Mouse (Mus musculus) CH12.LX (cell line): Measurements from ENCODE around the gene Spg11. TPM values are rescaled to one million over a fixed set of nuclear protein-coding genes. Genes with fewer than 3 reads are reported as not detected.

Experiments
- DNase-seq: peaks from one replicate; pipeline ENCODE4 v3.0.0-alpha.2; 2013; ENCODE audit errors: extremely low read depth
- H3K27ac ChIP-seq: 2 replicates; pipeline ENCODE4 v1.5.1; 2012; ENCODE audit warnings: low read depth, mild to moderate bottlenecking, control low read depth, moderate library complexity; ENCODE audit not compliant: insufficient read depth
- H3K27me3 ChIP-seq: replicated peaks from 2 replicates; pipeline ENCODE3; 2012; ENCODE audit warnings: inconsistent platforms
- H3K36me3 ChIP-seq, 2 experiments: replicated peaks in 1 of 2; 2 replicates each; pipeline versions ENCODE3 to v1.6.1; 2012; ENCODE audit warnings: inconsistent platforms in 1 of 2, low read length in 1 of 2, mild to moderate bottlenecking in 1 of 2, mixed read lengths in 1 of 2, moderate library complexity in 1 of 2; ENCODE audit not compliant: control insufficient read depth in 1 of 2, insufficient read depth in 1 of 2
- H3K4me1 ChIP-seq, 2 experiments: 2 replicates each; pipeline ENCODE4 v1.6.1; 2012; ENCODE audit warnings: inconsistent platforms in 1 of 2, moderate library complexity in 1 of 2; ENCODE audit not compliant: insufficient read depth in 2 of 2, control insufficient read depth in 1 of 2
- H3K4me2 ChIP-seq: 2 replicates; pipeline ENCODE4 v1.6.1; 2012; ENCODE audit warnings: low read depth, mild to moderate bottlenecking, control low read depth; ENCODE audit not compliant: poor library complexity, insufficient read depth, severe bottlenecking
- H3K4me3 ChIP-seq, 3 experiments: fragments of 150-350 bp in 1 of 3; sonication (generic) in 1 of 3; replicated peaks in 1 of 3; 2 replicates each; pipeline versions ENCODE3 to v1.5.1; 2011 to 2012; ENCODE audit warnings: low read depth in 2 of 3, low read length in 2 of 3, mild to moderate bottlenecking in 2 of 3, moderate library complexity in 2 of 3, control low read depth in 1 of 3, improper control_type of control experiment in 1 of 3, inconsistent platforms in 1 of 3, mixed read lengths in 1 of 3; ENCODE audit not compliant: poor library complexity in 1 of 3
- H3K79me2 ChIP-seq: replicated peaks from 2 replicates; pipeline ENCODE4 v1.6.1; 2012; ENCODE audit warnings: mild to moderate bottlenecking, moderate library complexity; ENCODE audit not compliant: control insufficient read depth, poor library complexity, insufficient read depth, severe bottlenecking; ENCODE audit errors: extremely low read depth
- H3K9ac ChIP-seq: 2 replicates; pipeline ENCODE4 v1.6.1; 2012; ENCODE audit warnings: low read depth, mild to moderate bottlenecking, control low read depth, moderate library complexity; ENCODE audit not compliant: insufficient read depth
- H3K9me3 ChIP-seq: replicated peaks from 2 replicates; pipeline ENCODE3; 2012; ENCODE audit warnings: low read length, inconsistent platforms, mixed read lengths
- CHD1 ChIP-seq: IDR thresholded peaks from 2 replicates; pipeline ENCODE4 v1.6.1; 2012; ENCODE audit warnings: low read depth, low read length, improper control_type of control experiment, inconsistent platforms
- CHD2 ChIP-seq: IDR thresholded peaks from 2 replicates; pipeline ENCODE4 v1.6.1; 2011; ENCODE audit warnings: low read length, improper control_type of control experiment
- EP300 ChIP-seq: IDR thresholded peaks from 2 replicates; pipeline ENCODE4 v1.6.1; 2011; ENCODE audit warnings: low read length, improper control_type of control experiment
- ETS1 ChIP-seq: conservative IDR thresholded peaks from 2 replicates; pipeline ENCODE4 v1.6.1; 2012; ENCODE audit warnings: low read depth, mild to moderate bottlenecking, inconsistent platforms, low read length, improper control_type of control experiment, moderate library complexity
- GABPA ChIP-seq: IDR thresholded peaks from 2 replicates; pipeline ENCODE4 v1.6.1; 2012; ENCODE audit warnings: low read depth, low read length, improper control_type of control experiment, inconsistent platforms; ENCODE audit not compliant: insufficient replicate concordance
- MAFK ChIP-seq: IDR thresholded peaks from 2 replicates; pipeline ENCODE4 v1.6.1; 2011; ENCODE audit warnings: low read length, improper control_type of control experiment; ENCODE audit not compliant: insufficient replicate concordance
- MAX ChIP-seq: IDR thresholded peaks from 2 replicates; pipeline ENCODE4 v1.6.1; 2011; ENCODE audit warnings: low read length, improper control_type of control experiment
- NELFE ChIP-seq: IDR thresholded peaks from 2 replicates; pipeline ENCODE4 v1.6.1; 2011; ENCODE audit warnings: low read depth, low read length, improper control_type of control experiment
- POLR2AphosphoS2 ChIP-seq: IDR thresholded peaks from 2 replicates; pipeline ENCODE4 v1.6.1; 2011; ENCODE audit warnings: low read depth, low read length, improper control_type of control experiment
- USF1 ChIP-seq: IDR thresholded peaks from 2 replicates; pipeline ENCODE4 v1.6.1; 2014; ENCODE audit warnings: low read depth, mild to moderate bottlenecking, inconsistent platforms, low read length, improper control_type of control experiment
- ZMIZ1 ChIP-seq: IDR thresholded peaks from 2 replicates; pipeline ENCODE4 v1.6.1; 2012; ENCODE audit warnings: low read depth, mild to moderate bottlenecking, inconsistent platforms, low read length, improper control_type of control experiment
- dilution Hi-C: fragments of 300-500 bp; cut with MboI; formaldehyde crosslinking; loops from 2 replicates; pipeline ENCODE4 v1.14.3; 2020; ENCODE audit warnings: low sequenced_read_pairs; ENCODE audit not compliant: extremely low pct_unique_long_range_greater_than_20kb, extremely low pct_ligation_motif_present
- in situ Hi-C: fragments of 300-500 bp; cut with MboI; formaldehyde crosslinking; loops from 3 replicates; pipeline ENCODE4 v1.14.3; 2019; ENCODE audit warnings: low sequenced_read_pairs, low pct_ligation_motif_present, low pct_unique_long_range_greater_than_20kb, mixed read lengths
- polyA plus RNA-seq: library from polyadenylated mRNA; unstranded; fragments of >175 nt; gene quantifications from 2 replicates; pipeline ENCODE4 v1.2.1, GENCODE M21; 2012; ENCODE audit warnings: low read depth; ENCODE audit not compliant: insufficient read length
- total RNA-seq, 2 experiments: library from RNA; depleted of rRNA; stranded (reverse); fragments of 300-350 nt in 1 of 2; fragments of >200 nt in 1 of 2; gene quantifications; 2 replicates each; pipeline ENCODE4 v1.2.3; 2012 to 2014

Spg11 gene
- total and polyA plus RNA-seq, 3 experiments, result 7.5 to 11.4 (median 10.7) TPM

- Histone ChIP-seq H3K36me3 (peaks cover 10 to 30% of the 10 kb centered on the region in 2 experiments), H3K4me3 (no peak overlapping the region), H3K4me1 (peaks cover 0 to 31% of the 10 kb centered on the region in 2 experiments; a peak in 2 of 4 replicates), H3K27ac (no peak overlapping the region), H3K79me2 (no peaks in the 10 kb centered on the region), H3K9me3 (no peaks in the 10 kb centered on the region), H3K4me2 (no peak overlapping the region), H3K9ac (no peak overlapping the region), H3K27me3 (no peaks in the 10 kb centered on the region)
- DNase-seq, result no peak
- in situ Hi-C loops (no loop called here), dilution Hi-C loops (no loop called here)
- TF ChIP-seq ZMIZ1 (no peak), MAX (no peak), EP300 (no peak), POLR2AphosphoS2 (no peak), GABPA (no peak), USF1 (no peak), MAFK (no peak), NELFE (no peak), CHD1 (no peak), ETS1 (no peak), CHD2 (no peak)
These were observed 109.4 kb downstream of the Spg11 start for GRCm38 (mm10) chr2:122008832-122009231.

Other genes starting within 250 kb of the Spg11 start
- 28.5 and 30.8 TPM in 2 replicates for gene Ctdspl2, start 162.4 kb downstream of the Spg11 start, total RNA-seq (2012; rRNA removed)
- 55.8 and 57.1 TPM in 2 replicates for gene Ctdspl2, start 162.4 kb downstream of the Spg11 start, total RNA-seq (2014; rRNA removed)
- gene Ctdspl2, start 162.4 kb downstream of the Spg11 start, polyA plus RNA-seq, result 23.2 and 24.0 TPM in 2 replicates
- gene Mageb3, start 162.3 kb downstream of the Spg11 start, total RNA-seq (2012; rRNA removed), result 0.04 TPM in 1 of 2 replicates, not detected in the other
- not detected in 2 replicates for gene Mageb3, start 162.3 kb downstream of the Spg11 start, total RNA-seq (2014; rRNA removed)
- not detected in 2 replicates for gene Mageb3, start 162.3 kb downstream of the Spg11 start, polyA plus RNA-seq
- 20.1 and 27.9 TPM in 2 replicates for gene Eif3j1, start 89.8 kb downstream of the Spg11 start, total RNA-seq (2012; rRNA removed)
- gene Eif3j1, start 89.8 kb downstream of the Spg11 start, total RNA-seq (2014; rRNA removed), result 40.1 and 40.5 TPM in 2 replicates
- gene Eif3j1, start 89.8 kb downstream of the Spg11 start, polyA plus RNA-seq, result 26.3 and 27.9 TPM in 2 replicates
- gene B2m, start 29.3 kb upstream of the Spg11 start, total RNA-seq (2012; rRNA removed), result 1,479 and 1,509 TPM in 2 replicates
- gene B2m, start 29.3 kb upstream of the Spg11 start, total RNA-seq (2014; rRNA removed), result 1,782 and 1,954 TPM in 2 replicates
- 1,919 and 2,234 TPM in 2 replicates for gene B2m, start 29.3 kb upstream of the Spg11 start, polyA plus RNA-seq
- gene Trim69, start 42.3 kb upstream of the Spg11 start, total RNA-seq (2012; rRNA removed), result 0.08 and 0.13 TPM in 2 replicates
- gene Trim69, start 42.3 kb upstream of the Spg11 start, total RNA-seq (2014; rRNA removed), result 0.24 and 0.26 TPM in 2 replicates
- 0.13 and 0.41 TPM in 2 replicates for gene Trim69, start 42.3 kb upstream of the Spg11 start, polyA plus RNA-seq
- gene Patl2, start 67.8 kb upstream of the Spg11 start, total RNA-seq (2012; rRNA removed), result not detected in 2 replicates
- gene Patl2, start 67.8 kb upstream of the Spg11 start, total RNA-seq (2014; rRNA removed), result not detected in 2 replicates
- gene Patl2, start 67.8 kb upstream of the Spg11 start, polyA plus RNA-seq, result not detected in 2 replicates
- not detected in 2 replicates for gene Terb2, start 67.9 kb upstream of the Spg11 start, total RNA-seq (2012; rRNA removed)
- gene Terb2, start 67.9 kb upstream of the Spg11 start, total RNA-seq (2014; rRNA removed), result not detected in 2 replicates
- not detected in 2 replicates for gene Terb2, start 67.9 kb upstream of the Spg11 start, polyA plus RNA-seq
- gene Sord, start 116.4 kb upstream of the Spg11 start, total RNA-seq (2012; rRNA removed), result 14.9 and 20.3 TPM in 2 replicates
- gene Sord, start 116.4 kb upstream of the Spg11 start, total RNA-seq (2014; rRNA removed), result 18.2 and 19.2 TPM in 2 replicates
- 29.2 and 29.9 TPM in 2 replicates for gene Sord, start 116.4 kb upstream of the Spg11 start, polyA plus RNA-seq
- gene Duox2, start 180.1 kb upstream of the Spg11 start, total RNA-seq (2012; rRNA removed), result not detected in 2 replicates
- gene Duox2, start 180.1 kb upstream of the Spg11 start, total RNA-seq (2014; rRNA removed), result not detected in 2 replicates
- not detected in 2 replicates for gene Duox2, start 180.1 kb upstream of the Spg11 start, polyA plus RNA-seq
- gene Duoxa2, start 180.5 kb upstream of the Spg11 start, total RNA-seq (2012; rRNA removed), result not detected in 2 replicates
- gene Duoxa2, start 180.5 kb upstream of the Spg11 start, total RNA-seq (2014; rRNA removed), result not detected in 2 replicates
- gene Duoxa2, start 180.5 kb upstream of the Spg11 start, polyA plus RNA-seq, result not detected in 2 replicates
- not detected in 2 replicates for gene Duoxa1, start 195.3 kb upstream of the Spg11 start, total RNA-seq (2012; rRNA removed)
- gene Duoxa1, start 195.3 kb upstream of the Spg11 start, total RNA-seq (2014; rRNA removed), result not detected in 2 replicates
- not detected in 2 replicates for gene Duoxa1, start 195.3 kb upstream of the Spg11 start, polyA plus RNA-seq
- not detected in 2 replicates for gene Duox1, start 197.3 kb upstream of the Spg11 start, total RNA-seq (2012; rRNA removed)
- gene Duox1, start 197.3 kb upstream of the Spg11 start, total RNA-seq (2014; rRNA removed), result not detected in 2 replicates
- not detected in 2 replicates for gene Duox1, start 197.3 kb upstream of the Spg11 start, polyA plus RNA-seq